Mouse (Mus musculus) megakaryocyte, embryonic 14.5 days (primary cell): ENCODE data around the gene Frmd4b. TPM values are rescaled to one million over a fixed set of nuclear protein-coding genes. Genes with fewer than 3 reads are reported as not detected.

Experiments used
- H3K27me3 ChIP-seq: replicated peaks from 2 replicates; pipeline ENCODE3; 2012; ENCODE audit warnings: inconsistent platforms
- H3K36me3 ChIP-seq: replicated peaks from 2 replicates; pipeline ENCODE3; 2012; ENCODE audit warnings: low read length, inconsistent platforms, mixed read lengths
- H3K4me1 ChIP-seq: 2 replicates; pipeline ENCODE4 v1.6.1; 2012; ENCODE audit warnings: inconsistent platforms
- H3K4me3 ChIP-seq: replicated peaks from 2 replicates; pipeline ENCODE3; 2012; ENCODE audit warnings: moderate library complexity, mild to moderate bottlenecking, inconsistent platforms
- H3K9me3 ChIP-seq: 2 replicates; pipeline ENCODE4 v1.6.1; 2012; ENCODE audit warnings: inconsistent platforms
- FLI1 ChIP-seq: IDR thresholded peaks from 2 replicates; pipeline ENCODE4 v1.6.1; 2012; ENCODE audit warnings: low read length, inconsistent platforms, mixed read lengths
- GATA1 ChIP-seq: IDR thresholded peaks from 3 replicates; pipeline ENCODE4 v1.6.1; 2012; ENCODE audit warnings: mixed read lengths, low read length, inconsistent platforms, borderline replicate concordance
- polyA plus RNA-seq: library from polyadenylated mRNA; stranded (reverse); fragments of >175 nt; gene quantifications from 2 replicates; pipeline ENCODE4 v1.2.3, GENCODE M21; 2012; ENCODE audit warnings: low replicate concordance; ENCODE audit not compliant: insufficient read depth

The Frmd4b gene
- polyA plus RNA-seq, 1 experiment, result 9.2 TPM

DNA sequence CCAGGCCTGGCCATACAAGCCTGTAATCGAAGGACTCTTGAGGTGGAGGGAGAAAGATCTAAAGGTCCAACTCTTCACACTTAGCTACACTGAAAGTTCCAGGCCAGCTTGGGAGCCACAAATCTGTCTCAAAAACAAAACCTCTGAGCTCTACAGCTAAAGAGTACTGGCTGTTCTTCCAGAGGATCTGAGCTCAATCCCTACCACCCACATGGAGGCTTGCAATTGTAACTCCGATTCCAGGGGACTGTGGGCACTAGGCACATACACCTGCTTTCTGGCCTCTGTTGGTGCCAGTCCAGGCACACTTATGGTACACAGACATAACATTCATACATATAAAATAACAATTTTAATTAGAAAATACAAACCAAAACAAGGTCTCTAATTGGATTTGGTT is 271.4 kb downstream of the Frmd4b start:
- Histone ChIP-seq H3K4me1 (peaks cover 72% of the 10 kb centered on the region), H3K9me3 (peaks cover 6% of the 10 kb centered on the region), H3K27me3 (no peaks in the 10 kb centered on the region), H3K36me3 (peaks cover 59% of the 10 kb centered on the region), H3K4me3 (no peak overlapping the region)
- TF ChIP-seq FLI1 (no peak), GATA1 (no peak)

DNA sequence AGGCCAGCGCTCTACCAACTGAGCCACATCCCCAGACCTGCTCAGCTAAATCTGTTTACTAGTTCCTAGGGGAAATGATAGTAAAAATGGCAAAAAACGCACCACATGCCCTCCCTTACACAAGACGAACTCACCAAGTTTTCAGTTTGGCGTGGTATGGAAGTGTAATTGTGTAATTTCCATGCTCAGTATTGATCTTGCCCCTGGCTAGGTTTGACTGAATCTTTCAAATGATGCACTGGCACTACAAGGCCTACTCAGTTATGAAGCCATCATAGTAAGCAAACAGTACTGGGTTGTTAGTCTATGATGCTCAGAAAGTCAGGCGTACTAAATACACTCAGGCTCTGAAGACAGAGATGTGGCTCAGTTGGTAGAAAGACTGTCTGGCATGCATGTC is 275.2 kb downstream of the Frmd4b start:
- peaks cover 64% of the 10 kb centered on the region for H3K36me3 ChIP-seq
- TF ChIP-seq FLI1 (no peak), GATA1 (no peak)

DNA sequence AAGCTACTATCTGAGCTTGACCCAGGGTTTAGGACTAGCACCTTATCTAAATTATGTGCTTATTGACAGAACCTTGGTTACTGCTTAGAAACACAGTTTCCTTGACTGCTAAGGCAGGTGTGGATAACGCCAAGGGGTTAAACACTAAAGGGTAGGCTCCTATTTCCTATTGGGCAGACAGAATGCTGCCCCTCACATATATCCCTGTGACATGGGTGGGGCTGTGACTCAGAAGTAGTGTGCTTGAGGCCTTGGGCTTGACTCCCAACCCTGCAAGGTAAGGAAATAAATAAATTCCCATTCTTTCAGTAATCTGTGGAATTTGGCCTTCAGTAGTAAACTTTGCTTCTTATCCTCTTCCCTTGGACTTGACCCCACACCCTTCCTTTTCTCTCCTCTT is 275.7 kb downstream of the Frmd4b start:
- H3K4me1 ChIP-seq, result peaks cover 43% of the 10 kb centered on the region
- H3K36me3 ChIP-seq, result peaks cover 63% of the 10 kb centered on the region
- H3K4me3 ChIP-seq, result no peak overlapping the region
- TF ChIP-seq FLI1 (no peak), GATA1 (no peak)
- no peaks in the 10 kb centered on the region for H3K27me3 ChIP-seq
- peaks cover 6% of the 10 kb centered on the region for H3K9me3 ChIP-seq

More for the DNA sequence above, 275.2 kb downstream of the Frmd4b start:
- H3K9me3 ChIP-seq, result peaks cover 6% of the 10 kb centered on the region
- no peak overlapping the region for H3K4me3 ChIP-seq
- H3K4me1 ChIP-seq, result peaks cover 48% of the 10 kb centered on the region
- H3K27me3 ChIP-seq, result no peaks in the 10 kb centered on the region

DNA sequence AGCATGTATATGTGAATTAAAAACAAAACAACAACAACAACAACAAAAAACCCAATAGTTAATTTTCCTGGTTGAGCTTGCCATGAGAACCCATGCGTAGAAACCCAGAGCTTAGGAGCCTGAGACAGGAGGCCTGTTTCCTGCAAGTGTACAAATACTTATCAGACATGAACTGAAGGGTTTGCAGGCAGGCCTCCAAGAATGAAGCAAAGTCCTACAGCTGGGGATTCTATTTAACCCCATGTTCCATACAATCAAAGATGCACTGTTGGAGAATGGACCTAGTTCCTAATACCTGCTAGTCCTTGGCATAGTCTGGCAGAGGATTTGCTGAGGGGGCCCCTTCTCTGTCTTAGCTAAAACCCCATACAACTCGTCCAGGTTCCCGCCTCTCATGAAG is 276.2 kb downstream of the Frmd4b start:
- Histone ChIP-seq H3K4me1 (peaks cover 42% of the 10 kb centered on the region), H3K27me3 (no peaks in the 10 kb centered on the region), H3K36me3 (peaks cover 59% of the 10 kb centered on the region), H3K9me3 (peaks cover 6% of the 10 kb centered on the region), H3K4me3 (no peak overlapping the region)
- TF ChIP-seq GATA1, result no peak
- TF ChIP-seq FLI1, result no peak

DNA sequence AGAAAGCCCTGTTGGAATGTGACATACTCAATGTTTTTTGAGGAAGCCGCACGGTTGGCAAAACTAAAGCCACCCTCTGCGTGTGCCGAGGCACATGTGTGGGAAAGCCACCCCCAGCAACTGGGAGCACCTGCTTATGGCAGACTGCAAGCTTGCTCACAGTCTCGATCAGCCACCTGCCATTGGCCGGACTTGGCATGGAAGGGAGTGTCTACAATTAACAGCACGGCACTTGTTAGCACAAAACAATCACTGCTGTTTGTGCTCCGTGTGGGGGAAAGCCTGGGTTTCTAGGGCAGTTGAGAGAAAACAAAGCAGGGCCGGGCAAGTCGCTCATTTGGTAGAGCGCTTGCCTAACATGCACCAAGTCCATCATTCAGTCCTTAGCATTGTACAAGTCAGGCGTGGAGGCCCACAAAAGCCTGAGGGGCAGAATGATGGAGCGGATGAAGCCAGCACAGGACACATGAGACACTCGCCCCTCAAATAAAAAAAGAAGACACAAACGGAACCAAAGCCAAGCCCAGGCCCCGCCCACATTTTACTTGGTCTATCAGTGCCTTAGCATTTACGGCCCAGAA is 277.0 kb downstream of the Frmd4b start:
- Histone ChIP-seq H3K4me1 (peaks cover 42% of the 10 kb centered on the region), H3K27me3 (no peaks in the 10 kb centered on the region), H3K4me3 (no peak overlapping the region), H3K9me3 (no peaks in the 10 kb centered on the region; the same call in 1 of the 2 replicates), H3K36me3 (peaks cover 51% of the 10 kb centered on the region)
- no peak for TF ChIP-seq FLI1
- TF ChIP-seq GATA1, result no peak

DNA sequence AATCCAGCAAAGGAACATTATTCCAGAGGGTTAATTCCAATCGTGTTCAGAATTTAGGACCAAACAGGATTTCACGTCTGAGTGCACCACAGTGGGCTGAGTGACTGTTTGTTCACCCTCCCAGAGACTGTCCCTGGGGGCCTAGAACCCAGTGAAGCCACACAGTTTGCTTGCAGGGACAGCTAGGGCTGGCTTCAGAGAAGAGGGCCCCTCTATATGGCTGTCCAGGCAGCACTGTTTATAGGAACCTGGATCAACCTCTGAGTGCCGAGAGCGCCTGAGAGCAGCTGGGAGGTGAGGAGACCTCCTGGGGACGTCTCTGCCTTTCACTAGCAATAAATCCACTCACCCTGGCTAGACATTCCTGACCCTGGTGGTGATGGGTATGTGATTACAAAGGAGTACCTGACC is 278.1 kb downstream of the Frmd4b start:
- no peaks in the 10 kb centered on the region for H3K9me3 ChIP-seq
- peaks cover 46% of the 10 kb centered on the region for H3K4me1 ChIP-seq
- peaks cover 41% of the 10 kb centered on the region for H3K36me3 ChIP-seq
- TF ChIP-seq GATA1 (no peak), FLI1 (no peak)
- H3K27me3 ChIP-seq, result no peaks in the 10 kb centered on the region
- no peak overlapping the region for H3K4me3 ChIP-seq

DNA sequence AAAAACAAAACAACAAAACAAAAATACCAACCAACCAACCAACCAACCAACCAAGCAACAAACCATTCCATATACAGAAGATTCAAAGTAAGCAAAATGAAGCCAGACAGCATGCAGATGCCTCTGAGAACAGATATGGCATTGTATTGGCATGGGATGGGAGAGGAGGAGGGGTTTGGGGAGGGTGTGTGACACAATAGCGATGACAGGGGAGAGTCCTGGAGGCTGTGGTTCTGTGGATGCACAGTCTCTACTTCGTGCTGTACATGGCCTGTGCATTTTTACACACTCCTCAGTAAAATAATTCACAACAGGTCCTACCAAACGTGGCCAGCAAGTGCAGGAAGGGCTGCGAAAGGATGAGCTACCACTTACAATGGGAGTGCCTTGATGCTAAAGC is 278.5 kb downstream of the Frmd4b start:
- no peak for TF ChIP-seq GATA1
- TF ChIP-seq FLI1, result no peak
- peaks cover 37% of the 10 kb centered on the region for H3K36me3 ChIP-seq
- H3K9me3 ChIP-seq, result no peaks in the 10 kb centered on the region
- H3K4me3 ChIP-seq, result peak overlapping the region; percentile 3
- peaks cover 46% of the 10 kb centered on the region for H3K4me1 ChIP-seq
- H3K27me3 ChIP-seq, result no peaks in the 10 kb centered on the region

DNA sequence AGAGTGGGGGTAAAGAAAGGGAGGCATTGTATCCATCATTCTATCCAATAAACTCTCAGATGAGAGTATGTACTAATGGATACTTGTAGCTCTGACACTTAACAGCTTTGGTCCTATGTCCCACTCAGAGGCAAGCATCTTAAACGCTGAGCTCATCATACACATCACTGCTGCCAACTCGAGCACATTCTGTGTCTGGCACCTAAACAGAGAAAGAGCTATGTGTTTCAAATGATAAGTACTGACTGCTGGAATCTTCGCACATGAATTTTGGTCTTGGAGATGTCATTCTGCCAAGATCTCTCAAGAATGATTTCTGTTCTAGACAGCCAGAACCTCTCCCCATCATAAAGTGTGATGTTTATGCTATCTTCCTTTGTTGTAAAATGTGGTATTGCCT is 284.0 kb downstream of the Frmd4b start:
- no peak overlapping the region for H3K4me3 ChIP-seq
- no peaks in the 10 kb centered on the region for H3K27me3 ChIP-seq
- peaks cover 24% of the 10 kb centered on the region for H3K4me1 ChIP-seq
- H3K9me3 ChIP-seq, result peaks cover 4% of the 10 kb centered on the region
- no peak for TF ChIP-seq FLI1
- no peak for TF ChIP-seq GATA1
- H3K36me3 ChIP-seq, result peaks cover 30% of the 10 kb centered on the region

DNA sequence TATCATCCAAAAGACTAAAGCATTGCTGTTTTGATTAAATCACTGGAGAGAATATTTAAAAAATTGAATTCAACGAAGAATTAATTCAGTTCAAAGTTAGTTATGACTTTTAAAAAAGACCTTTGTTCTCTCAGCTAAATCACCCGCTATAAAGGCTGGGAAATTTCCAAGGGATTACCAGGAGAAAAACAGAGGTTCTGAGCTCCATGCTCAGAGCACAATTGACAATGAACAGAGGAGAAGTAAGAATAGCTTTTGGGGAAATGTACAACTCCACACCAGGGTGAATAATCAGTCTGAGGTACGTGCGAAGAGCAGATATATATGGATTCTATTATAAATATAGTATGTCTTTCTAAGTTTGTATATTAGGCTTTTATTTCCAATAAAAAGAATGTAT is 293.4 kb downstream of the Frmd4b start:
- H3K4me3 ChIP-seq, result no peak overlapping the region
- H3K9me3 ChIP-seq, result peaks cover 14% of the 10 kb centered on the region
- H3K4me1 ChIP-seq, result peaks cover 47% of the 10 kb centered on the region
- no peaks in the 10 kb centered on the region for H3K27me3 ChIP-seq
- no peak for TF ChIP-seq GATA1
- TF ChIP-seq FLI1, result no peak
- H3K36me3 ChIP-seq, result peaks cover 75% of the 10 kb centered on the region

DNA sequence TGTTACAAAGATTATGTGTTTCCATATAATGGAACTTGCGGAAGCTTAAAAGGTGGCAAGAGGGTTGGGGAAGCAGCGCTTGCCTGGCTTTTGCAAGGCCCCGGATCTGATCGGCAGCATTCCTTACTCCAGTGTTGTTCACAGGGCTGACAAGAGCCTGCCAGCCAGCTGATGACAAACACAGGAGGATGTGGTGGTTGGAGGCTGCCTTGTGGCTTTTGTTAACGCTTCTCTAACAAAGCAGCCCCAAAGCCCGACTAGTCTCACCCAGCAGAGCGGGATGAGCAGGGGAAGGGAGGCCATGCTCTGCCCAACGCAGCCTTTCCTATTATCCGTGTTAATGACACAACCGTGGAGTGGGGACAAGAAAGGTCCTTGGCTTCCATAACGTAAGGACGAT is 295.2 kb downstream of the Frmd4b start:
- TF ChIP-seq GATA1 (no peak), FLI1 (no peak)
- H3K9me3 ChIP-seq, result peaks cover 9% of the 10 kb centered on the region
- H3K4me1 ChIP-seq, result peaks cover 65% of the 10 kb centered on the region
- no peaks in the 10 kb centered on the region for H3K27me3 ChIP-seq
- H3K36me3 ChIP-seq, result peaks cover 74% of the 10 kb centered on the region
- no peak overlapping the region for H3K4me3 ChIP-seq

DNA sequence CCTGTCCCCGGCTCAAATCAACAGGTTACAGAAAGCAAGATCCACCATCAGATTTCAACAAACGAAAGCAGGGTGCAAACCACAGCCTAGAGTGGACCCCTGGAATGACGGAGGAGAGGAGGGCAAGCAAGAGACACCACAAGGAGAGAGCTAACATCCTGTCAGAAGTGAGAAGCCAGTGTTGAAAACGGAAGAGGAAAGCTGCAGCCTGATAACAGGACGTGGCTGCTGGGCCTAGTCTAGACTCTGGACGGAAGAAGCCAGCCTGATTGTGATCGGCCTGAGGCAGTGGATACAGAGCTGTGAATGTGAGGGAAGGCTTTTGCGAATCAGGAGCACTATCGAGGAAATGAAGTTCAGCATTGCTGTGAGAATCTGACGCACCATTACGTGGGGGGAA is 296.2 kb downstream of the Frmd4b start:
- Histone ChIP-seq H3K4me3 (peak overlapping the region; percentile 81), H3K4me1 (peaks cover 75% of the 10 kb centered on the region), H3K36me3 (peaks cover 73% of the 10 kb centered on the region), H3K9me3 (peaks cover 4% of the 10 kb centered on the region; the same call in 1 of the 2 replicates), H3K27me3 (no peaks in the 10 kb centered on the region)
- TF ChIP-seq FLI1 (0 out of 2 replicates have a peak, but pooled peaks have one; percentile 13), GATA1 (peak; percentile 88; the same call in 2 of the 3 replicates)
